Mouse (Mus musculus) liver, embryonic 14.5 days (tissue): ENCODE results near the gene Rab42.

Source experiments
- CTCF ChIP-seq: IDR thresholded peaks from 2 replicates; pipeline ENCODE4 v1.5.1; 2016; ENCODE audit warnings: antibody characterized with exemption, low read depth, control low read depth
- EP300 ChIP-seq: IDR thresholded peaks from 2 replicates; pipeline ENCODE4 v1.6.1; 2016; ENCODE audit warnings: antibody characterized with exemption, low read depth

DNA sequence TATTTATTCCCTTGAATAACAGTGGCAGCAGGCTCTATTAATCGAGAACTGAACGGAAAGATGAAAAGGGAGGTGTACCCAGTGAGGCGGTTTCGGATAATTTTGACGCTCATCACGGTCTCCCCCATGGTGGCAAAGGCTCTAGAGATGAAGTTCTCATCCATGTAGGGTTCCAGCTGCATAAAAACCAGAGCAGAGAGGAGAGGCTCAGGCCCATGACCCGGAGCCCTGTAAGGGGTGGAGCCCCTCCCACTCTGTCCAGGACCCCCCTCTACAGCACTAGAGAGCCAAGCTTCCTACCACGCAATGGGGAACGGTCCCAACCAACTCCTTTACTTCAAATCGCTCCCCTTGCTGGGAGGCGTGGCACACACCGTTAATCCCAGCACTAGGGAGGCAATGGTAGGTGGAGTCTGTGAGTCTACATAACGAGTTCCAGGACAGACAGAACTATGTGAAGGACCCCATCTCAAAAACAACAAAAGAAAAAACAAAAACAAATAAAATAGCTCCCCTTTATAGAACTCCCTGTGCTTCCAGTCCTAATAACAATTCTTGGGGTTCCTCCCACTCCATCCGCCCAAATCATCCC is 25.3 kb upstream of the Rab42 start:
- TF ChIP-seq CTCF (no peak), EP300 (no peak)
